Mouse (Mus musculus): Measurements from ENCODE around the gene Dhx29.

Dhx29 gene

GRCm38 (mm10) chr13:112927287-112928001 lies at the start of gene Dhx29, which contains the start of gene Mtrex:
Gene Dhx29, plus strand, starts transcription at chr13:112927454.
Gene Mtrex, minus strand, starts transcription at chr13:112927398.
- WGBS, result under 1% methylated on average over 57 of the region's 57 CpGs

GRCm38 (mm10) chr13:112887234-112887633 lies 40.0 kb upstream of the Dhx29 start:
- 96% methylated on average over 12 of the region's 12 CpGs for WGBS

GRCm38 (mm10) chr13:112902176-112902575 lies 25.1 kb upstream of the Dhx29 start:
- 84% methylated on average over 3 of the region's 3 CpGs for WGBS

- WGBS, result 48% methylated on average over 4 of the region's 4 CpGs
These were observed 17.6 kb upstream of the Dhx29 start for GRCm38 (mm10) chr13:112909663-112910062.

- 57% methylated on average over 4 of the region's 4 CpGs for WGBS
These were observed 16.8 kb upstream of the Dhx29 start for GRCm38 (mm10) chr13:112910434-112910833.

- WGBS, result 89% methylated on average over 4 of the region's 4 CpGs
These were observed 8.0 kb upstream of the Dhx29 start for GRCm38 (mm10) chr13:112919141-112919865.

- 88% methylated on average over 3 of the region's 3 CpGs for WGBS
These were observed 6.3 kb upstream of the Dhx29 start for GRCm38 (mm10) chr13:112920906-112921305.

GRCm38 (mm10) chr13:112925266-112925665 lies 2.0 kb upstream of the Dhx29 start:
- 56% methylated on average over 6 of the region's 6 CpGs for WGBS

- 63% methylated on average over 4 of the region's 4 CpGs for WGBS
These were observed 1.3 kb upstream of the Dhx29 start for GRCm38 (mm10) chr13:112925976-112926375.

- under 1% methylated on average over 19 of the region's 19 CpGs for WGBS
These were observed 458 bp upstream of the Dhx29 start for GRCm38 (mm10) chr13:112926796-112927195.

- 5% methylated on average over 8 of the region's 8 CpGs for WGBS
These were observed 899 bp downstream of the Dhx29 start for GRCm38 (mm10) chr13:112928038-112928668.

- WGBS, result 60% methylated on average over 8 of the region's 8 CpGs
These were observed 10.9 kb downstream of the Dhx29 start for GRCm38 (mm10) chr13:112938130-112938529.

GRCm38 (mm10) chr13:112941879-112942330 lies 14.7 kb downstream of the Dhx29 start:
- 74% methylated on average over 15 of the region's 15 CpGs for WGBS

GRCm38 (mm10) chr13:112945312-112945711 lies 18.1 kb downstream of the Dhx29 start:
- WGBS, result 61% methylated on average over 9 of the region's 9 CpGs

- 72% methylated on average over 6 of the region's 6 CpGs for WGBS
These were observed 18.6 kb downstream of the Dhx29 start for GRCm38 (mm10) chr13:112945900-112946299.

- 59% methylated on average over 8 of the region's 8 CpGs for WGBS
These were observed 26.8 kb downstream of the Dhx29 start for GRCm38 (mm10) chr13:112954067-112954466.

- WGBS, result 91% methylated on average over 5 of the region's 5 CpGs
These were observed 35.8 kb downstream of the Dhx29 start for GRCm38 (mm10) chr13:112963081-112963480.

GRCm38 (mm10) chr13:112964421-112964820 lies 37.2 kb downstream of the Dhx29 start:
- WGBS, result 95% methylated on average over 12 of the region's 12 CpGs

GRCm38 (mm10) chr13:112967267-112967666 lies 40.0 kb downstream of the Dhx29 start:
- WGBS, result 97% methylated on average over 5 of the region's 5 CpGs

GRCm38 (mm10) chr13:112976720-112977119 lies 49.5 kb downstream of the Dhx29 start:
- WGBS, result 44% methylated on average over 10 of the region's 10 CpGs

GRCm38 (mm10) chr13:112985605-112986450 lies 58.6 kb downstream of the Dhx29 start:
- 56% methylated on average over 18 of the region's 18 CpGs for WGBS
